8 mouse cellular contexts compared by ENCODE assay signal in the genomic region with DNA sequence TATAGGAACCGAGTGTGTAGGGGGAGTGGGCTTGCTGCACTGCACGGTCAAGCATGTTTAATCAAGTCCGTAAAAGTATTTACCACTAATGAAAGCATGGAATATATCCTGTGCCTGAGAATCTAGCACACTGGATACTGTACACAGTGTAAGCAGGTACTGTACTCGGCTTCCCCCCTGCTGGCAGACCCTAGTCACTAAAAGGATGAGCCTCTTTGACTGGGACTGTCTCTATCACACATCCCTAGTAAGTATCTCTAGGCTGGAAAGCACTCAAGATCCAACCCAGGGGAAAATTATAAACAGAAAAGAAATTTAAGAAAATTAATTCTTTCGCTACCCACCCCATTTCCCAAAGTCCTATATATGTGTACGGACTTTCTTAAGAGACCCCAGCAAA. TPM values are rescaled to one million over a fixed set of nuclear protein-coding genes. Genes with fewer than 3 reads are reported as not detected.
DNase-seq lines count a peak whose midpoint lies in the region; ATAC-seq and TF ChIP-seq lines count a peak whose summit lies in the region.

No protein-coding gene starts in this region.

- no peaks in the 10 kb centered on the region for H3K9me3 ChIP-seq in E14TG2a.4 (ENCODE audit: low read length)
- H3K9me3 ChIP-seq in embryonic facial prominence, embryonic 12.5 days: no peaks in the 10 kb centered on the region
- no peaks in the 10 kb centered on the region for H3K9me3 ChIP-seq in intestine, embryonic 14.5 days (ENCODE audit: control insufficient read depth, low read length)

- ATAC-seq in embryonic facial prominence, embryonic 12.5 days (ENCODE audit: insufficient number of reproducible peaks, insufficient read depth, low FRiP score, low TSS enrichment): no peak
- ATAC-seq in intestine, embryonic 14.5 days (replicated peaks; ENCODE audit: low FRiP score, low TSS enrichment, low read depth): no peak

- whole genome bisulfite sequencing in embryonic facial prominence, embryonic 12.5 days: 28% methylated on average over 6 of the region's 6 CpGs
- WGBS in intestine, embryonic 14.5 days: 14% methylated on average over 6 of the region's 6 CpGs

- peaks cover 44% of the 10 kb centered on the region for H3K36me3 ChIP-seq in E14TG2a.4 (ENCODE audit: insufficient read depth, low read length)
- H3K36me3 ChIP-seq in embryonic facial prominence, embryonic 12.5 days: 0 out of 2 replicates have a peak, but pooled peaks cover 4% of the 10 kb centered on the region
- peaks cover 12% of the 10 kb centered on the region; the same call in 1 of the 2 replicates for H3K36me3 ChIP-seq in intestine, embryonic 14.5 days (ENCODE audit: control insufficient read depth, insufficient read depth, low read length)
- no peaks in the 10 kb centered on the region for H3K36me3 ChIP-seq in splenic B cell, adult 2 months (ENCODE audit: control insufficient read depth, insufficient read depth, low read length, poor library complexity, severe bottlenecking)

- peak overlapping the region; percentile 98 for H3K27ac ChIP-seq in embryonic facial prominence, embryonic 12.5 days
- peak overlapping the region; percentile 94 for H3K27ac ChIP-seq in intestine, embryonic 14.5 days (ENCODE audit: low read depth)

- peak overlapping the region; percentile 95; the same call in 1 of the 2 replicates for H3K9ac ChIP-seq in embryonic facial prominence, embryonic 12.5 days
- H3K9ac ChIP-seq in intestine, embryonic 14.5 days (ENCODE audit: low read length): peak overlapping the region; percentile 99

- peak; percentile 57 for DNase-seq in heart, adult 11 months
- DNase-seq in heart, adult 18-20 months: no peak
- DNase-seq in intestine, embryonic 14.5 days (ENCODE audit: low spot score): no peak
- peak; percentile 52 for DNase-seq in lung, postnatal 10 days
- DNase-seq in splenic B cell, adult 2 months (ENCODE audit: low read depth, low spot score): peak; percentile 56
- DNase-seq in ovary, postnatal 36 days (ENCODE audit: low spot score): no peak

- no peak for TF ChIP-seq CTCF in E14TG2a.4 (conservative IDR thresholded peaks at IDR 0.05; ENCODE audit: low read length)

- 0 out of 2 replicates have a peak, but pooled peaks cover 1% of the 10 kb centered on the region for H3K27me3 ChIP-seq in E14TG2a.4 (ENCODE audit: insufficient read depth, low read length)
- H3K27me3 ChIP-seq in embryonic facial prominence, embryonic 12.5 days: no peaks in the 10 kb centered on the region
- H3K27me3 ChIP-seq in intestine, embryonic 14.5 days (replicated peaks; ENCODE audit: control insufficient read depth, insufficient read depth, low read length): no peaks in the 10 kb centered on the region
- no peaks in the 10 kb centered on the region for H3K27me3 ChIP-seq in splenic B cell, adult 2 months (ENCODE audit: control insufficient read depth, insufficient read depth, low read length, poor library complexity, severe bottlenecking)

- peak overlapping the region; percentile 71 for H3K4me2 ChIP-seq in embryonic facial prominence, embryonic 12.5 days (replicated peaks)
- H3K4me2 ChIP-seq in intestine, embryonic 14.5 days (ENCODE audit: low read length): peak overlapping the region; percentile 65

- H3K4me3 ChIP-seq in E14TG2a.4 (replicated peaks; ENCODE audit: low read length): peak overlapping the region; percentile 97
- H3K4me3 ChIP-seq in embryonic facial prominence, embryonic 12.5 days: peak overlapping the region; percentile 72
- peak overlapping the region; percentile 99 for H3K4me3 ChIP-seq in intestine, embryonic 14.5 days (ENCODE audit: low read depth, low read length)

- peaks cover 63% of the 10 kb centered on the region for H3K4me1 ChIP-seq in E14TG2a.4 (replicated peaks; ENCODE audit: low read depth, low read length)
- peaks cover 40% of the 10 kb centered on the region for H3K4me1 ChIP-seq in embryonic facial prominence, embryonic 12.5 days
- peaks cover 7% of the 10 kb centered on the region for H3K4me1 ChIP-seq in intestine, embryonic 14.5 days (replicated peaks; ENCODE audit: control insufficient read depth, insufficient read depth, low read length)

RNA-seq across cellular contexts. Expression of gene E2f3, which starts 2.8 kb away (rescaled TPM):
- total RNA-seq in heart, adult 18-20 months (2021): 1 to 10 TPM; 5.5 to 7.2 TPM
- polyA plus RNA-seq in embryonic facial prominence, embryonic 12.5 days (2016; fragmentation: Nextera tagmentation; extraction: Ambion mirVana): 18.9 and 19.8 TPM in 2 replicates
- 10.7 and 12.4 TPM in 2 replicates for polyA plus RNA-seq in intestine, embryonic 14.5 days (2014; fragmentation: Nextera tagmentation; extraction: Ambion mirVana)

Comparison
In these comparisons a context has a peak if more than half of its experiments do, and no peak if none do; other contexts are left out.
1. DNase-seq: peak in heart, adult 11 months (single experiment), lung, postnatal 10 days (single experiment) and splenic B cell, adult 2 months (single experiment); none in heart, adult 18-20 months (0 of 2), intestine, embryonic 14.5 days (single experiment) and ovary, postnatal 36 days (single experiment).
2. Peak in every context shown above with its lines, with median percentiles within 50 percentile points of each other: H3K4me3 ChIP-seq.